Mouse (Mus musculus) hindbrain, embryonic 15.5 days (tissue): ENCODE results near the gene Flvcr1. TPM values are rescaled to one million over a fixed set of nuclear protein-coding genes. Genes with fewer than 3 reads are reported as not detected.
"Not testable (repeated sequence)": the region's sequence is repeated elsewhere in the genome, so short reads cannot be mapped to it uniquely, and the experiment has no call there.

Source experiments
- ATAC-seq: fragments of 200-750 bp; cut with Nextera tagmentation; 2 replicates; pipeline ENCODE4 v1.8.0; 2017; ENCODE audit warnings: low read depth, moderate number of reproducible peaks, moderate TSS enrichment; ENCODE audit not compliant: low FRiP score
- H3K27ac ChIP-seq: fragments of 300-500 bp; sonication (generic); replicated peaks from 2 replicates; pipeline ENCODE4 v1.5.1; 2015; ENCODE audit warnings: mild to moderate bottlenecking, inconsistent platforms
- H3K27me3 ChIP-seq: fragments of 300-500 bp; sonication (generic); 2 replicates; pipeline ENCODE4 v1.6.1; 2015; ENCODE audit warnings: control low read depth, inconsistent platforms
- H3K36me3 ChIP-seq: fragments of 300-500 bp; sonication (generic); 2 replicates; pipeline ENCODE4 v1.6.1; 2015; ENCODE audit warnings: control low read depth, inconsistent platforms
- H3K4me1 ChIP-seq: fragments of 300-500 bp; sonication (generic); replicated peaks from 2 replicates; pipeline ENCODE4 v1.6.1; 2015; ENCODE audit warnings: control low read depth, inconsistent platforms
- H3K4me2 ChIP-seq: fragments of 300-500 bp; sonication (generic); 2 replicates; pipeline ENCODE4 v1.6.1; 2015; ENCODE audit warnings: moderate library complexity, mild to moderate bottlenecking, inconsistent platforms
- H3K4me3 ChIP-seq: fragments of 300-500 bp; sonication (generic); 2 replicates; pipeline ENCODE4 v1.5.1; 2015; ENCODE audit warnings: mild to moderate bottlenecking, inconsistent platforms
- H3K9ac ChIP-seq: fragments of 300-500 bp; sonication (generic); 2 replicates; pipeline ENCODE4 v1.6.1; 2015; ENCODE audit warnings: inconsistent platforms
- H3K9me3 ChIP-seq: fragments of 300-500 bp; sonication (generic); 2 replicates; pipeline ENCODE4 v1.6.1; 2016; ENCODE audit warnings: control low read depth, inconsistent platforms
- WGBS: fragments of 180-500 bp; shearing (Covaris S2); methylation state at CpG from one replicate; pipeline ENCODE4 v1.1.7; 2015; 5-methylcytosine and 5-hydroxymethylcytosine counted together
- polyA plus RNA-seq: library from polyadenylated mRNA; unstranded; fragments of >200 nt; fragmentation: Nextera tagmentation; extraction: Ambion mirVana; gene quantifications from 2 replicates; pipeline ENCODE4 v1.2.1, GENCODE M21; 2015

Gene Flvcr1
- polyA plus RNA-seq, 1 experiment from 2014 or later: 9.9 TPM

DNA sequence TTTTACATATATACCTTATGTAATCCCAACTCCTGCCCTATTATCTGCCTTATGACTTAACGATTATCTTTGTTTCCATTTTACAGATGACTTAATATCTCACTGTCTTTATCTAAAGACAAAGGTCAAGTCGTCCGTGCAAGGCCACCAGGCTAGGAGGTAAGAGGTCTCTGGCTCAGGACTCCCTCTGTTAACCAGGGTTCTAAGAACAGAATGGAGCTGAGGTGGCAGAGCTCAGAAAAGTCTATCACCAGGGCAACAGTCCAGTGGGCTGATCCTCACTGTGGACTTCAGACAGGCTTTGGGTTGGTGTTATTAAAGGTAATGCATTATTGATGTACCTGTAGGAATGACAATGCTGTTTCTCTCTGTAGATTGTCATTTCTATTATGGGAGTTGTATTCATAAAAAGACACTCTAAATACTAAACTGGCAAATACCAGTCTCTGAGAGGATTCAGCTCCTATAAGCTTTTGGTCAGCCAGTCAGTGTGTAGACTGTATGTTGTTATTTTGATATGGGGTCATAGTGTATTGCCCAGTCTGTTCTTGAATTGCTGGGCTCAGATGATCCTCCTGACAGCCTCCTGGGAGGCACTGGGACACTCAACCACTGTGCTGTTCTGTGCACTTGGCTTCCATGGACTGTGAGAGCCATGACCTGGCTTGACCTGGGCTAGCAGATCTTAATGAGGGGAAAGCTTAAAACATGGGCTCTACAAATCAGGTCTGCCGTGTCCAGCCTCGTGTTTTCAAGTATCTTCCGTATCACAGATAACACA is 10.8 kb upstream of the Flvcr1 start, which contains the start of gene Spata45:
TSS of gene Spata45 (plus strand) at position 86 of the 781 bp plus-strand sequence.
- Histone ChIP-seq H3K27ac (no peak within 1 kb of the TSS), H3K27me3 (no peaks in the 10 kb centered on the region), H3K4me3 (no peak within 1 kb of the TSS), H3K4me2 (no peak within 1 kb of the TSS), H3K4me1 (no peaks in the 10 kb centered on the region), H3K36me3 (no peaks in the 10 kb centered on the region), H3K9ac (no peak within 1 kb of the TSS), H3K9me3 (no peaks in the 10 kb centered on the region)
- ATAC-seq: no peak
- 82% methylated on average over 6 of the region's 6 CpGs for WGBS

DNA sequence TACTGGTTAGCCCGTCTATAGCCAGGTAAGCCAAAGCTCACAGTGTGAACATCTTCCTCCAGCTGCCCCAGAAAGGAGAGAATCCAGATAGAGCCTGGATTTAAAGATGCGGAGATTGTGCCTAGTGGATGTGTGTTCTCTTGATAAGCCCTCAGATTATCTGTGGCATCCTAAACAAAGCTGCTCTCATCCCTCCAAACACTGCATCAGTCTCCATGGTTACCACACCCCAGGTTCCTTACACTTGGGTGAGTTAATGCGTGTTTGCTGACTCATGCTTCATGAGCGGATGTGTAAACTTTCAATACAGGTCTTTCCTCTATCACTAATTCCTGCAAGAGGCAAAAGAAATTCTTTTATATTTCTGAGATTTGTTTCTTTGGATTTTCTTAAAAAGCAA is 9.7 kb upstream of the Flvcr1 start:
- H3K27me3 ChIP-seq: no peaks in the 10 kb centered on the region
- no peak overlapping the region for H3K27ac ChIP-seq
- no peak overlapping the region for H3K4me2 ChIP-seq
- ATAC-seq: no peak
- WGBS: 28% methylated on average over 4 of the region's 4 CpGs
- no peaks in the 10 kb centered on the region for H3K36me3 ChIP-seq
- no peaks in the 10 kb centered on the region for H3K9me3 ChIP-seq
- H3K9ac ChIP-seq: no peak overlapping the region
- no peaks in the 10 kb centered on the region for H3K4me1 ChIP-seq
- H3K4me3 ChIP-seq: no peak overlapping the region

DNA sequence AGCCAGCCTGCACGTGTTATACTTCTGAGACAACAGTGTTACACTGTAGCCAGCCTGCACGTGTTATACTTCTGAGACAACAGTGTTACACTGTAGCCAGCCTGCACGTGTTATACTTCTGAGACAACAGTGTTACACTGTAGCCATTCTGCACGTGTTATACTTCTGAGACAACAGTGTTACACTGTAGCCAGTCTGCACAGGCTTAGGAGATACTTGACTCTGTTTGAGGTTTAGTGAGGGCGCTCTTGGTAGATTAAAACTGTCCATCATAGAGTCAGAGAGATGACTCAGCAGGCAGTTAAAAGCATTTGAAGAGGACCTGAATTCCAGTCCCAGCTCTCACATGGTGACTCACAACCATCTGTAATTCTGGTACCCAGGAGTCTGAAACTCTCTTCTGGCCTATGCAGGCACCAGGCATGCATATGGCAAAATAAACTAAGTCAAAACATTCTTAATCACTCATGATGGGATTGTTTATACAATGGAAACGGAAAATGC is 5.0 kb upstream of the Flvcr1 start:
- not testable (repeated sequence) for ATAC-seq, H3K4me3 ChIP-seq, H3K4me1 ChIP-seq, H3K9ac ChIP-seq, H3K9me3 ChIP-seq, H3K27me3 ChIP-seq, H3K36me3 ChIP-seq, H3K27ac ChIP-seq, H3K4me2 ChIP-seq
- 82% methylated on average over 6 of the region's 6 CpGs for WGBS

DNA sequence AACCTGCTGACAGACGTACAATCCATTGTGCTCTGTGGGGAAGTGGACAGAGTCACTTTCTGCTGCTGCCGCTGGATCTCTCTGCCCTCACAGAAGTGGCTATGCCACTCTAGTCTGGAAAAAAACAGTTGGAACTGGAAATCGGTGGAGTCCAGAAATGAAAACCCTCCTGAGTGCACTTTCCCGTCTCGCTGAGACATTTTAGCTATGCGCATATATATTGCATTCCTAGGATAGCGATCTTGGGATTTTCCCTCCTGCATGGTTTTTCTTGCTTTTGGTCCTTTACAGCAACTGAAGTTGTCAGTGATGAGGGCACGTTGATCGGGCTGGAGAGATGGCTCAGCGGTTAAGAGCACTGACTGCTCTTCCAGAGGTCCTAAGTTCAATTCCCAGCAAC is 4.2 kb upstream of the Flvcr1 start:
- Histone ChIP-seq H3K4me1 (peaks cover 10% of the 10 kb centered on the region), H3K27me3 (peaks cover 2% of the 10 kb centered on the region; the same call in 1 of the 2 replicates), H3K9ac (no peak overlapping the region), H3K4me3 (no peak overlapping the region), H3K4me2 (no peak overlapping the region), H3K9me3 (no peaks in the 10 kb centered on the region), H3K27ac (no peak overlapping the region), H3K36me3 (no peaks in the 10 kb centered on the region)
- 57% methylated on average over 10 of the region's 10 CpGs for WGBS
- no peak for ATAC-seq

DNA sequence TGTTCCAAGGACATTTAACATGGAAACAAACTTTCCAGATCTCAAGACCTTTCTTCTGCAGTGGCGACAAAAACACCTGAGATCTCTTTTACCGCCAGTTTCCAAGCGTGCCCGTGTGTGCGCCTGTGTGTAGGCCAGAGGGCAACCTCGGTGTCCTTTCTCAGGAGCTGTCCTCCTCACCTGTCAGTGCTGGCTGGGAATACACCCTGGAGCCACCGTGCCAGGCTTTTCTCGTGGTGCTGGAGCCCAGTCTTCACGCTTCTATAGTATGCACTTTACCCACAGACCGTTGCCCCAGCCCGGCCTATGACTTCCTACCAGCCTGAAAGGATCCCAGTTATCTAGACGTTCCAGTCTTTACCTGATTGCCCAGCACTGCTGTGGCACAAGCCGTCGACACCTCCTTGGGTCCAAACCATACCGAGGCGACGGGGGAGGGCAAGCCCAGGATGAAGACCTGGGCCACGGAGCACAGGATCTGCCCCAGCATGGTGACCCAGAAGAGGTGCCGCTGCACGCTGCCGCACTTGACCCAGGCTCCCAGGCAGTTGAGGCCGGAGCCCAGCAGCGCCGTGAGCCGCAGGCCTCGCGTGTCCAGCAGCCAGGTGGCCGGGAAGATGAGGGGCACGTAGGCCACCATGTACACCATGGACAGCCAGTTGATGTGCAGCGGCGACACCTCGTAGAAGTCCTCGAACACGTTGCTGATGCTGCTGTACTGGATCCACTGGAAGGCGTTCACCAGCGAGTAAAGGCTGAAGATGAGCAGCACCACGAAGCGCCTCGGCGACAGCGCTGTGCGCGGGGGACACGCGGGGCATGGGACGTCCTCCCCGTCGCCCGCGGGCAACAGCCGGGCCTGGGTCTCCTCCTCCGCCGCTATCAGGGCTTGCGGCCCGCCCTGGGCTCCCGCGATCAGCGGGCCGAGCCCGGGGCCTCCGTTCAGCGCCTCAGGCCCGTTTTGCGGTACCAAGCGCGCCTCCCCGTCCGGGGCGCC is 644 bp downstream of the Flvcr1 start:
- peaks cover 8% of the 10 kb centered on the region; the same call in 1 of the 2 replicates for H3K36me3 ChIP-seq
- H3K4me3 ChIP-seq: peak overlapping the region; percentile 68
- H3K27me3 ChIP-seq: peaks cover 2% of the 10 kb centered on the region; the same call in 1 of the 2 replicates
- H3K4me2 ChIP-seq: peak overlapping the region; percentile 90
- peak overlapping the region; percentile 84 for H3K27ac ChIP-seq
- H3K9ac ChIP-seq: peak overlapping the region; percentile 82
- no peaks in the 10 kb centered on the region for H3K9me3 ChIP-seq
- 2% methylated on average over 67 of the region's 69 CpGs for WGBS
- no peak; the same call in 1 of the 2 replicates for ATAC-seq
- peaks cover 27% of the 10 kb centered on the region for H3K4me1 ChIP-seq

DNA sequence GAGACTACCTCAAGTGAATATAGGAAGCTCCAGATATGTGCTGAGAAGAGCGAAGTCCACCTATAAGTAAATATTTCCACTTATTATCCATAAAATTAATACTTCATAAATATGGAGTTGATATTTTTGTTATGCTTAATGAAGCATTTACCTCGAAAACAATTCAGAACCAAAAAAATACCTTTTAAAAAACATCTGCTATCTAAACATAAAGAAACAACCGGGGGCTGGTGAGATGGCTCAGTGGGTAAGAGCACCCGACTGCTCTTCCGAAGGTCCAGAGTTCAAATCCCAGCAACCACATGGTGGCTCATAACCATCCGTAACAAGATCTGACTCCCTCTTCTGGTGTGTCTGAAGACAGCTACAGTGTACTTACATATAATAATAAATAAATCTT is 2.2 kb downstream of the Flvcr1 start:
- H3K9me3 ChIP-seq, ATAC-seq, H3K9ac ChIP-seq, H3K27me3 ChIP-seq, H3K4me3 ChIP-seq, H3K27ac ChIP-seq, H3K4me2 ChIP-seq, H3K36me3 ChIP-seq: not testable (repeated sequence)
- peaks cover 27% of the 10 kb centered on the region for H3K4me1 ChIP-seq
- WGBS: 93% methylated on average over 6 of the region's 6 CpGs

DNA sequence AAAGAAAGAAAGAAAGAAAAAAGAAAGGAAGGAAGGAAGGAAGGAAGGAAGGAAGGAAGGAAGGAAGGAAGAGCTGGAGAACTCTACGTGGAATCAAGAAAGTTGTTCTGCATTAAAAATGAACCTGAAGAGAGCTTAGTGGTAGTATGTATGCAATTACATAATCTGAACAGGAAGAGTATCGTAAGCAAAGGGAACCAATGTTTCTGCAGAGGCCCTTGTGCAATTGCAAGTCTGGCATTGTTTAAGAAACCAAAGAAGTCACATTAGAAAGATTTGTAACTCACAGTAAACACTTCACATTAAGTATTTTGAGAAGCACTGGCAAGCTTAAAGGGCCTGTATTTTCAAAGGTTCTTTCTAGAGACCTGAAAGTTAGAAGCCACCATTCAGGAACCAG is 2.8 kb downstream of the Flvcr1 start:
- peaks cover 8% of the 10 kb centered on the region; the same call in 1 of the 2 replicates for H3K36me3 ChIP-seq
- 83% methylated on average over 2 of the region's 2 CpGs for WGBS

DNA sequence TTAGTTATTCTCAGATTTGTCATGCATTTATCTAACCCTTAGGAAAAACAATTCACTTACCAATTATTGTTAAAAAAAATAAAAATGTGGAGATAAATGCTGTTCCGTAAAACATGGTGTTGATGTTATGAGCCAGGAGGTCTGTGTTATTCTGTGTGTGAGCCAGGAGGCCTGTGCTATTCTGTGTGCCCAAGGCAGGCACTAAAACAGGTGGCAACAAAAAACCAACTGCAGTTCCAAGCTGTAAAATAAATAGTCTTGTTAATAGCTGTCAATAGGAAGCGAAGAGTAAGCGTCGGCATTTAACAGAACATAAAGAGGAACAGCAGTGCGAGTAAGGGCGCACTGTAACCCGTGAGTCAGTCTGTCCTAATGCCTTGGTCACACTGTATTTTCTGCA is 4.9 kb downstream of the Flvcr1 start:
- Histone ChIP-seq H3K4me2 (no peak overlapping the region), H3K4me3 (no peak overlapping the region), H3K36me3 (peaks cover 8% of the 10 kb centered on the region; the same call in 1 of the 2 replicates), H3K9ac (no peak overlapping the region), H3K27me3 (no peaks in the 10 kb centered on the region), H3K27ac (no peak overlapping the region), H3K9me3 (no peaks in the 10 kb centered on the region), H3K4me1 (peaks cover 19% of the 10 kb centered on the region)
- WGBS: 89% methylated on average over 7 of the region's 7 CpGs
- ATAC-seq: no peak

More for the DNA sequence above, 2.8 kb downstream of the Flvcr1 start:
- Histone ChIP-seq H3K4me1 (peaks cover 27% of the 10 kb centered on the region), H3K4me3 (no peak overlapping the region), H3K4me2 (no peak overlapping the region), H3K27ac (no peak overlapping the region), H3K27me3 (no peaks in the 10 kb centered on the region), H3K9ac (no peak overlapping the region), H3K9me3 (no peaks in the 10 kb centered on the region)
- no peak for ATAC-seq

DNA sequence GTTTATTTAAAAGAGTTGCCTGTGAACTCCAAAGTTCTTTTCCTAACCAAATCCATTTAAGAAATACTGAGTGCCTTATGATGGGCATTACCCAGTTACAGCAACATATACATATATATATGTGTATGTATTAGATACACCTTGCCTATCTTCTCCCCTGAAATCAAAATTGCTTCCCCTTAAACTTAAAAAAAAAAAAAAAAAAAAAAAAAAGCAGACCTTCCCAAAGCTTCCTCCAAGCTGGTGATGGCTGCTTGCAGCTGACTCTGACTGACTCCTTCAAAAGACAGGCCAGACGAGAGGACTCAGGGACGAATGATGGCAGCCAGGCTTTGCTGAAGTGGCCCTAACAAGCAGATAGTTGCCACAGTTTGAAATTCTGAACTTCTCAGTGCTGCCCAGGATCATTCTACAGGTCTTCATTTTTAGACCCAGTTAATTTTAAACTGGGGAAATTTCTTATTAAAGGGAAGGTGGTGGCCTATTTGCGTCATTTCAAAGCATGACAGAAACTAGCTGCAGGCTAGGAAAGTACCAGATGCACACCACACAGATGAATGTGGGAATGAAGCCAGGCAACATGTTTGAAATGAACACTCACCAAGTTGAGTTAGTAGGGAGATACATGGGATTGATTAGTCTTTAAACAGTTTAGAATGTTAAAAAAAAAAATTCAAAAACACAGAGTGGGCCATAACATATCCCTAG is 5.6 kb downstream of the Flvcr1 start:
- no peak overlapping the region for H3K4me3 ChIP-seq
- H3K4me1 ChIP-seq: peaks cover 19% of the 10 kb centered on the region
- no peaks in the 10 kb centered on the region for H3K9me3 ChIP-seq
- H3K36me3 ChIP-seq: peaks cover 8% of the 10 kb centered on the region; the same call in 1 of the 2 replicates
- H3K9ac ChIP-seq: no peak overlapping the region
- WGBS: 79% methylated on average over 3 of the region's 3 CpGs
- H3K27ac ChIP-seq: no peak overlapping the region
- ATAC-seq: no peak
- H3K4me2 ChIP-seq: no peak overlapping the region
- H3K27me3 ChIP-seq: no peaks in the 10 kb centered on the region

DNA sequence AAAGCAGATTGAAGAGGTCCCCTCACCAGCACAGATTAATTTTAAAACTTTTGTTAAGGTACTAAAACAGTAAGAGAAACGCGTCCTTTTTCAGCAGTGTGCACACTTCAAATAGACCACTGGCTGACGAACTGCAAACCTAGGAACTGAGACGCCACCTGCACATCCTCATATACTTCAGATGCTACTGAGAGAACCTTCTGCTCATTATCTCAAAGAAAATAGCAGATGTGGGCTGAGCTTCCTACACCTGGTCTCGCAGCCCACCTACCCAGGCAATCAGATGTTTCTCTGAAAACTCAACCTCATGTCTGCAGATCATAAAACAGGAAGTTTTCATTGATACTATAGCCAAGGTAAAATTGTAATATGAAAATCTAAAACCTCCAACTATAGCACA is 6.2 kb downstream of the Flvcr1 start:
- Histone ChIP-seq H3K4me2 (no peak overlapping the region), H3K4me1 (peaks cover 14% of the 10 kb centered on the region), H3K9ac (no peak overlapping the region), H3K36me3 (peaks cover 11% of the 10 kb centered on the region), H3K4me3 (no peak overlapping the region), H3K27ac (no peak overlapping the region), H3K9me3 (no peaks in the 10 kb centered on the region), H3K27me3 (no peaks in the 10 kb centered on the region)
- WGBS: 94% methylated on average over 5 of the region's 5 CpGs
- no peak for ATAC-seq

DNA sequence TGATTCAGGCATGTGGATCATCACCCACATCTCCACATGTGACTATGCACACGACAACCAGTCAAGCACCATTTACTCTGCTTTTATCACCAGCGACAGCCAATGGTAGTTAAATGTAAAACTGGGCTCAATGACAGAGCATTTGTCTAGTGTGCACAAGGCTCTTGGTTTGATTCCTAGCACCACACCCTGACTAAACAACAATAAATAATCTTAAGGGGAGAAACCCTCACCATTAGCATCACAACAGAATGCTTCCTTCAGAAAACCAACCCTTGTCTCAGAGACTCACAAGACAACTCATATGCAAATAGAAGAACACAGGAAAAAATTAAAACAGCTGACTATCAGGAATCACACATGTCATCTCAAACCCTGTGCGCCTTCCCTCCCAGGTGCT is 11.7 kb downstream of the Flvcr1 start:
- Histone ChIP-seq H3K9me3 (no peaks in the 10 kb centered on the region), H3K4me1 (no peaks in the 10 kb centered on the region), H3K9ac (no peak overlapping the region), H3K4me3 (no peak overlapping the region), H3K36me3 (peaks cover 44% of the 10 kb centered on the region), H3K27me3 (no peaks in the 10 kb centered on the region), H3K4me2 (no peak overlapping the region), H3K27ac (no peak overlapping the region)
- WGBS: 90% methylated on average over 3 of the region's 3 CpGs
- no peak for ATAC-seq
